Mouse (Mus musculus) G1E (cell line): ENCODE results near the gene Zic5.

Experiments
- GATA1 ChIP-seq: IDR thresholded peaks from 2 replicates; pipeline ENCODE4 v1.6.1; 2012; ENCODE audit warnings: borderline replicate concordance, low read length, inconsistent platforms, mixed read lengths
- GATA2 ChIP-seq: IDR thresholded peaks from 2 replicates; pipeline ENCODE4 v1.6.1; 2012; ENCODE audit warnings: low read depth, low read length, inconsistent platforms, borderline replicate concordance

DNA sequence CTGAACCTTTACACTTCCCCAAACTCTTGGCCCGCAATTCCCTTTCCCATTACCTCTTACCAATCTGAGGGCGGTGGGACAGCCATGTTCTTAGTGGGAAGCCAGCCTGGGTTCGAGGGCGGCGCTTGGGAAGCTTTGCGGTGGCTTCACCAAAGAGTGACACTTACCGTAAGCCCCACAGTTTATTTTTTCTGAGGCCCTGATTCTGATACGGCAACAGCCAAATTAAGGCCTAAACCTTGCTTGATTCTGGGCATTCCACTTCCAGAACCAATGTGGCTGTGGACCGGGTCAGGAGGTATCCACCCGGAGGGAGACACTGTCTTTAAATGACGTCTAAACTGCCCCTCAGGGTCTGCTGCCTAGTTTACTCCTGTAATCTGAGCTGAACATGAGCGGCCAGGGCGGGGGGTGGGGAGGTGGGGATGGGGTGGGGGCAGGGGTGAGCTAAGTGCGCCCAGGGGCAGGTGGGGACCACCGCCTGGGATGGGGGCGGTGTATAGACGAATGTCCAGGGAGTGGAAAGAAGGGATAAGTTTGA is 7.8 kb upstream of the Zic5 start:
- no peak for TF ChIP-seq GATA1
- no peak for TF ChIP-seq GATA2
